Mouse (Mus musculus): Measurements from ENCODE around the gene Dnah11. TPM values are rescaled to one million over a fixed set of nuclear protein-coding genes. Genes with fewer than 3 reads are reported as not detected.

Dnah11 gene
- polyA plus RNA-seq, 1 experiment, result not detected

DNA sequence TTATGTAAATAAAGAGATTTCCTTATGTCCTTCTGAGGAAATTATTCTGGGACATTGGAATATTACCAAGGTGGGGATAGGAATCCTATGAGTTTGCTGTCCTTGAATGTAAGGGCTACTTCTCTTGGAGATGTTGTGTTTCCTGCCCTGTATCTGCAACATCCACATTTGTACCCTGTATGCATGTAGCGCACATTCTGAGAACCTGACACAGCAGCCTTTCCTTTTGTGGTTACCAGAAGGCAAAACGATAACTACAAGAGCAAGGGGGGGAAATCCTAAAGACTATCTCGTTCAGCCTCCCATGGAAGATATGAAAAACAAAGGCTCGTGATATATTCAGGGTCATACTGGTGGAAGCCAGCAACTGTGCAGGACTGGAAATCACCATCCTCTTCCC, 70.7 kb downstream of the Dnah11 start:
- Histone ChIP-seq H3K4me3 (no peak overlapping the region), H3K4me2 (ENCODE audit: low read depth) (no peak overlapping the region), H3ac (ENCODE audit: control insufficient read depth, insufficient read length) (no peak overlapping the region), H3K27me3 (ENCODE audit: control insufficient read depth, insufficient read depth, insufficient read length) (no peaks in the 10 kb centered on the region), H3K36me3 (ENCODE audit: control insufficient read depth, insufficient read depth) (no peaks in the 10 kb centered on the region), H3K79me2 (ENCODE audit: control insufficient read depth, insufficient read depth) (no peaks in the 10 kb centered on the region)
- TF ChIP-seq MYOG (IDR thresholded peaks at IDR 0.05; ENCODE audit: control insufficient read depth in 1 of 3, insufficient read depth in 1 of 3, insufficient read length in 2 of 3, low read depth in 2 of 3) (no peak), SRF (IDR thresholded peaks at IDR 0.05; ENCODE audit: control insufficient read depth, insufficient read length, low read depth) (no peak), MAX (IDR thresholded peaks at IDR 0.05; ENCODE audit: low read depth) (no peak), TCF3 (IDR thresholded peaks at IDR 0.05; ENCODE audit: insufficient read length, low read depth) (no peak), MYOD1 (IDR thresholded peaks at IDR 0.05; ENCODE audit: control insufficient read depth in 1 of 3, insufficient read length in 2 of 3, low read depth in 2 of 3) (no peak), CEBPB (IDR thresholded peaks at IDR 0.05; ENCODE audit: insufficient read depth, poor library complexity, severe bottlenecking) (no peak), POLR2AphosphoS2 (IDR thresholded peaks at IDR 0.05; ENCODE audit: insufficient read length, low read depth) (no peak), E2F4 (IDR thresholded peaks at IDR 0.05; ENCODE audit: insufficient read depth) (no peak), USF1 (IDR thresholded peaks at IDR 0.05; ENCODE audit: low read depth) (no peak), REST (IDR thresholded peaks at IDR 0.05; ENCODE audit: insufficient read depth, insufficient read length) (no peak)

DNA sequence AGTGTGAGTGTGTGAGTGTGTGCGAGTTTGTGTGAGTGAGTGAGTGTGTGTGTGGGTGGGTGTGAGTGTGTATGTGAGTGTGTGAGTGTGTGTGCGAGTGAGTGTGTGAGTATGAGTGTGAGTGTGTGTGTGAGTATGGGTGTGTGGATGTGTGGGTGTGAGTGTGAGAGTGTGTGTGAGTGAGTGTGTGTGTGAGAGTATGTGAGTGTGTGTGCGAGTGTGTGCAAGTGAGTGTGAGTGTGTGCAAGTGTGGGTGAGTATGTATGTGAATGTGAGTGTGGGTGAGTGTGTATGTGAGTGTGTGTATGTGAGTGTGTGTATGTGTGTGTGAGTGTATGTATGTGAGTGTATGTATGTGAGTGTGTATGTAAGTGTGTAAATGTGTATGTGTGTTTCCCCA, 79.2 kb downstream of the Dnah11 start:
- no peak for TF ChIP-seq E2F4 (IDR thresholded peaks at IDR 0.05; ENCODE audit: insufficient read depth)
- no peak for TF ChIP-seq MAX (IDR thresholded peaks at IDR 0.05; ENCODE audit: low read depth)
- TF ChIP-seq SRF (IDR thresholded peaks at IDR 0.05; ENCODE audit: control insufficient read depth, insufficient read length, low read depth), result no peak
- no peak for TF ChIP-seq USF1 (IDR thresholded peaks at IDR 0.05; ENCODE audit: low read depth)
- no peak for TF ChIP-seq POLR2AphosphoS2 (IDR thresholded peaks at IDR 0.05; ENCODE audit: insufficient read length, low read depth)
- no peak for TF ChIP-seq MYOD1 (IDR thresholded peaks at IDR 0.05; ENCODE audit: control insufficient read depth in 1 of 3, insufficient read length in 2 of 3, low read depth in 2 of 3)
- no peak for TF ChIP-seq POLR2A (IDR thresholded peaks at IDR 0.05; ENCODE audit: insufficient read length, low read depth)
- TF ChIP-seq TCF3 (IDR thresholded peaks at IDR 0.05; ENCODE audit: insufficient read length, low read depth), result no peak
- TF ChIP-seq REST (IDR thresholded peaks at IDR 0.05; ENCODE audit: insufficient read depth, insufficient read length), result no peak
- TF ChIP-seq MYOG (IDR thresholded peaks at IDR 0.05; ENCODE audit: control insufficient read depth in 1 of 3, insufficient read depth in 1 of 3, insufficient read length in 2 of 3, low read depth in 2 of 3), result no peak
- no peak for TF ChIP-seq TCF12 (IDR thresholded peaks at IDR 0.05; ENCODE audit: insufficient read depth, poor library complexity, severe bottlenecking)
- TF ChIP-seq CEBPB (IDR thresholded peaks at IDR 0.05; ENCODE audit: insufficient read depth, poor library complexity, severe bottlenecking), result no peak
- Histone ChIP-seq H3K4me3 (no peak overlapping the region), H3K27me3 (ENCODE audit: control insufficient read depth, insufficient read depth, insufficient read length) (no peaks in the 10 kb centered on the region), H3ac (ENCODE audit: control insufficient read depth, insufficient read length) (no peak overlapping the region), H3K4me2 (ENCODE audit: low read depth) (no peak overlapping the region), H3K36me3 (ENCODE audit: control insufficient read depth, insufficient read depth) (no peaks in the 10 kb centered on the region), H3K79me2 (ENCODE audit: control insufficient read depth, insufficient read depth) (no peaks in the 10 kb centered on the region)

- no peaks in the 10 kb centered on the region for H3K36me3 ChIP-seq (ENCODE audit: control insufficient read depth, insufficient read depth)
- no peak overlapping the region for H3K4me3 ChIP-seq
- no peaks in the 10 kb centered on the region for H3K79me2 ChIP-seq (ENCODE audit: control insufficient read depth, insufficient read depth)
- TF ChIP-seq POLR2A (IDR thresholded peaks at IDR 0.05; ENCODE audit: insufficient read length, low read depth), result no peak
- TF ChIP-seq REST (IDR thresholded peaks at IDR 0.05; ENCODE audit: insufficient read depth, insufficient read length), result no peak
- no peak for TF ChIP-seq E2F4 (IDR thresholded peaks at IDR 0.05; ENCODE audit: insufficient read depth)
- TF ChIP-seq SRF (IDR thresholded peaks at IDR 0.05; ENCODE audit: control insufficient read depth, insufficient read length, low read depth), result no peak
- no peak for TF ChIP-seq POLR2AphosphoS2 (IDR thresholded peaks at IDR 0.05; ENCODE audit: insufficient read length, low read depth)
- TF ChIP-seq TCF3 (IDR thresholded peaks at IDR 0.05; ENCODE audit: insufficient read length, low read depth), result no peak
- TF ChIP-seq MYOD1 (IDR thresholded peaks at IDR 0.05; ENCODE audit: control insufficient read depth in 1 of 3, insufficient read length in 2 of 3, low read depth in 2 of 3), result no peak
- no peak for TF ChIP-seq TCF12 (IDR thresholded peaks at IDR 0.05; ENCODE audit: insufficient read depth, poor library complexity, severe bottlenecking)
- TF ChIP-seq MAX (IDR thresholded peaks at IDR 0.05; ENCODE audit: low read depth), result no peak
- TF ChIP-seq USF1 (IDR thresholded peaks at IDR 0.05; ENCODE audit: low read depth), result no peak
- no peak for TF ChIP-seq CEBPB (IDR thresholded peaks at IDR 0.05; ENCODE audit: insufficient read depth, poor library complexity, severe bottlenecking)
- no peak for TF ChIP-seq MYOG (IDR thresholded peaks at IDR 0.05; ENCODE audit: control insufficient read depth in 1 of 3, insufficient read depth in 1 of 3, insufficient read length in 2 of 3, low read depth in 2 of 3)
- H3ac ChIP-seq (ENCODE audit: control insufficient read depth, insufficient read length), result no peak overlapping the region
- no peaks in the 10 kb centered on the region for H3K27me3 ChIP-seq (ENCODE audit: control insufficient read depth, insufficient read depth, insufficient read length)
- no peak overlapping the region for H3K4me2 ChIP-seq (ENCODE audit: low read depth)
These were observed 86.2 kb downstream of the Dnah11 start for GRCm38 (mm10) chr12:118112599-118112998.

DNA sequence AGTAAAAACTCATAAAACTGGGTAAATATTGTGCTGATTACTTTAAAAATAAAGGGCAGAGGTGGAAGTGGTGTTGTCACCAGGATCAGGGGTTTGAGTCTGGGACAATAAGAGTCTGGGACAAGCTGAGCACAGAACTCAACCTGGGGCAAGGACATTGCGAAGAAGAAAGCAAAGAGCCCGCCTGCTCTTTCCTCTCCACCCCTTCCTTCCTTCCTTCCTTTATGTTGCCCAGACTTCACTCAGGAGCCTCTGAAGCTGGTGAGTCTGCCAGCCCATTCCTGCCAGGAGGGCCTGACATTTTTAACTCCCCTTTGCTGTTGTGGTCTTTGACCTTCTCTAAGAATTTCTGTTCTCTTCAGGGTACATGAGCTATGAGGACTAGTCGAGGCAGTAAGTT, 86.9 kb downstream of the Dnah11 start:
- Histone ChIP-seq H3ac (ENCODE audit: control insufficient read depth, insufficient read length) (no peak overlapping the region), H3K79me2 (ENCODE audit: control insufficient read depth, insufficient read depth) (no peaks in the 10 kb centered on the region), H3K4me2 (ENCODE audit: low read depth) (no peak overlapping the region), H3K36me3 (ENCODE audit: control insufficient read depth, insufficient read depth) (no peaks in the 10 kb centered on the region), H3K4me3 (no peak overlapping the region), H3K27me3 (ENCODE audit: control insufficient read depth, insufficient read depth, insufficient read length) (no peaks in the 10 kb centered on the region)
- no peak for TF ChIP-seq CEBPB (IDR thresholded peaks at IDR 0.05; ENCODE audit: insufficient read depth, poor library complexity, severe bottlenecking)
- no peak for TF ChIP-seq E2F4 (IDR thresholded peaks at IDR 0.05; ENCODE audit: insufficient read depth)
- no peak for TF ChIP-seq MYOG (IDR thresholded peaks at IDR 0.05; ENCODE audit: control insufficient read depth in 1 of 3, insufficient read depth in 1 of 3, insufficient read length in 2 of 3, low read depth in 2 of 3)
- TF ChIP-seq USF1 (IDR thresholded peaks at IDR 0.05; ENCODE audit: low read depth), result no peak

- Histone ChIP-seq H3K27me3 (ENCODE audit: control insufficient read depth, insufficient read depth, insufficient read length) (no peaks in the 10 kb centered on the region), H3ac (ENCODE audit: control insufficient read depth, insufficient read length) (no peak overlapping the region), H3K4me3 (no peak overlapping the region), H3K4me2 (ENCODE audit: low read depth) (no peak overlapping the region), H3K36me3 (ENCODE audit: control insufficient read depth, insufficient read depth) (no peaks in the 10 kb centered on the region), H3K79me2 (ENCODE audit: control insufficient read depth, insufficient read depth) (no peaks in the 10 kb centered on the region)
- TF ChIP-seq SRF (IDR thresholded peaks at IDR 0.05; ENCODE audit: control insufficient read depth, insufficient read length, low read depth) (no peak), MAX (IDR thresholded peaks at IDR 0.05; ENCODE audit: low read depth) (no peak), POLR2AphosphoS2 (IDR thresholded peaks at IDR 0.05; ENCODE audit: insufficient read length, low read depth) (no peak), REST (IDR thresholded peaks at IDR 0.05; ENCODE audit: insufficient read depth, insufficient read length) (no peak), USF1 (IDR thresholded peaks at IDR 0.05; ENCODE audit: low read depth) (no peak), MYOD1 (IDR thresholded peaks at IDR 0.05; ENCODE audit: control insufficient read depth in 1 of 3, insufficient read length in 2 of 3, low read depth in 2 of 3) (no peak), E2F4 (IDR thresholded peaks at IDR 0.05; ENCODE audit: insufficient read depth) (no peak), TCF3 (IDR thresholded peaks at IDR 0.05; ENCODE audit: insufficient read length, low read depth) (no peak), MYOG (IDR thresholded peaks at IDR 0.05; ENCODE audit: control insufficient read depth in 1 of 3, insufficient read depth in 1 of 3, insufficient read length in 2 of 3, low read depth in 2 of 3) (no peak), CEBPB (IDR thresholded peaks at IDR 0.05; ENCODE audit: insufficient read depth, poor library complexity, severe bottlenecking) (no peak), TCF12 (IDR thresholded peaks at IDR 0.05; ENCODE audit: insufficient read depth, poor library complexity, severe bottlenecking) (no peak), POLR2A (IDR thresholded peaks at IDR 0.05; ENCODE audit: insufficient read length, low read depth) (no peak)
These were observed 91.1 kb downstream of the Dnah11 start for GRCm38 (mm10) chr12:118107719-118108118.

Data from myocyte (in vitro differentiated cells).